Mouse (Mus musculus): Measurements from ENCODE around the gene Tgtp2.
"Not testable (repeated sequence)": the region's sequence is repeated elsewhere in the genome, so short reads cannot be mapped to it uniquely, and the experiment has no call there.

The Tgtp2 gene

DNA sequence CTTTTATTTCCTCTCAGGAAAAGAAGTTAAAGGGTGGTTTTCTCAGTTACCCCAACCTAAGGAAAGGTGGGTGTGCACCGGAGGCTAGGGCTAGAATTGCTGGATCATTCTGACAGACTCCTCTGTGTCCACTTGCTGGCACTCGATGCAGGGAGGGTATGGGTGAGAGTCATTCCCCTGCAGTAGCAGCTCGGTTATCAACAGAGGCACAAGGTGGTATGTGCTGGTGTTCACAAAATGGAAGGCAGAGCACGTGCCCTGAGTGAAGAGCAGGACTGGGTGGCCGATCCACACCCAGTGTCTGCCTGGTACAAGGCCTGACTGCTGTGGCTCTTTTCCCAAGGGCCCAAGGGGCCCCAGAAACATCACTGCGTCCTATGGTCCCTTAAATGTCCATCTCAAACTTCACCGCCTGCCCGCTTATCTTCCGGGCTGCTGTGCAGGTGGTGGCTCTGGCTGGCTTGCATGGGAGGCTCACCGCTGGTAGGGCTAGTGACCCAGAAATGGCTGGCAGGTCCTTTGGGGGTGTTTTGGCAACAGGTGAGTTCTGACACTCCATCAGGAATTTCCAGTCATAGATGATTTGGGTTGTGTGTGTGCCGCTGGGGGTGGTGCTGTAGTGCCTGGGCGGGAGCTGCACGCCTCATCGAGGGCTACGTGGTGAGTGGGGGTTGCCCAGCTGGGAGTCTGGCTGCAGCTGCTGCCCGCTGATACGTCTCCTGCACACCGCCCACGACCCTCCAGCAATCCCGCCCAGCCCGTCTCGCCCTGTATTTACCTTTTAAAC lies 24.0 kb upstream of the Tgtp2 start:
- in situ Hi-C loops (cut with MseI, MboI) = no loop called here

DNA sequence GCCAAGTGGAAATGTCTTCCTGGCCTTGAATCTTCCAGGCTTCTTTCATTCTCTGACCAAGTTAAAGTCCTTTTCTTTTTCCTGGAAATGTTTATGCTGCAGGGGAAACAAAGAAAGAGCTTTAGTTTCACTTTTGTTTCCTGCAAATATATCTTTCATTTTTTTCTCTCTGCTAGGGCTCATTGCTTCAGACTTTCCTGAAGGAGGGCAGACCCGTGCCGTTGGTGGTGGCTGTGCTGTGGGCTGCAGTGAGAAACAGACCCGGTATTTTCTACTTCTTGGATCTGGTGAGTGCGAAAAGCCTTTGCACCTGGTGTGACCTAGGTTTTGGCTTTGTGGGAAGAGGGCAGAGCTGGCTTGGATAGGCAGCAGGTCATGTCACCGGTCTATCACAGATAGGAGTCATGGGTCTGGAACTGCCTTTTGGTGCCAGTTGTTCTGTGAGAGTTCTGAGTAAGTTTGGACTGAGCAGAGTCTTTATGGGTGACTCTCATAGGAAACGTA lies 22.9 kb upstream of the Tgtp2 start:
- in situ Hi-C loops (cut with MseI, MboI) = no loop called here

DNA sequence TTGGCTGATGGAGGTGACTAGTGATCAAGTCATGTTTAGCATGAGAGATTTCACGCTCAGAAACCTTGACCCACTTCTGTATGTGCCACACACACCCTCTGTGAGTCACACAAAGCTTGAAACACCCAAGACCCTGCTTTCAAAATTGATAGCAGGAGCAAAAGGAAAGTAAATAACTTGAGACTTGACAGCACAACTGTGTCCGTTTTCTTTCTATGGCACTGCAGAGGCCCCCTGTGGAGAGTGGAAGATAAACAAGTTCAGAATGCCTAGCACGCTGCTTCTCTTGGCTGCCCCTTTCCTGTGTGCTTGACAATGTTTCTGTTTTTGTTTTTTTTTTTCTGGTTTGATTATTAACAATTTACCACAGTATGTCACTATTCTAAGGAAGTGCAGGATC lies 20.9 kb upstream of the Tgtp2 start:
- in situ Hi-C loops (cut with MseI, MboI) = no loop called here

DNA sequence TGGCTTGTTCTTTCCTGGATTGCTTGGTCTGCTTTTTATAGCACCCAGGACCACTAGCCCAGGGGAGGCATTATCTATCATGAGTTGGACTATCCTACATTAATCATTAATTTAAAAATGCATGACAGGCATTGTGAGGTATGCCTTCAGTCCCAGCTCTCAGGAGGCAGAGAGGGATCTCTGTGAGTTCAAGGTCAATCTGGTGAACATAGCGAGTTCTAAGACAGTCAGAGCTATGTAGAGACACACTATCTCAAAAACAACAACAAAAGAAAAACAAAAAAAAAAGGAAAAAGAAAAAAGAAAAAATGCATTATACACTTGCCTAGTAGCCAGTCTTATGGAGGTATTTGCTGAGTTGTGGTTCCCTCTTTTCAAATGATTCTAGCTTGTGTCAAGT lies 20.4 kb upstream of the Tgtp2 start:
- in situ Hi-C loops (cut with MseI, MboI) = no loop called here

DNA sequence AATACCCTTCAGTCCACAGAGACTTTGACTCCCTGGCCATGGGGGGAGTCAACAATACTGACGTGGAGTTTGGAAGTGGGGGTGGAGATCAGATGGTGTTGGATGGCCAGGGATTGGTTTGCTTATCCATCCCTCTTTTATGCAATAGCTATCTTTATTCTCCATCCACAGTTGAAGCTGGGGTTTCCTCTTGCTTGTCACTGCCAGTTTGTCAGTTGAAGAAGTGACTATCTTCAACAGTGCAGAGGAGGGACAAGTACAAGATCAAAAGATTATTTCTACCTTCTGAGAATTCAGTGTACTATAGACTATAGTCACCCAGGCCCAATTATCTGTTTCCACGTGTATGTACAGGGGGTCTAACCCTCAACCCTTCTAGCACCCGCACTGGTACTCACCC lies 19.8 kb upstream of the Tgtp2 start:
- in situ Hi-C loops (cut with MseI, MboI) = no loop called here

DNA sequence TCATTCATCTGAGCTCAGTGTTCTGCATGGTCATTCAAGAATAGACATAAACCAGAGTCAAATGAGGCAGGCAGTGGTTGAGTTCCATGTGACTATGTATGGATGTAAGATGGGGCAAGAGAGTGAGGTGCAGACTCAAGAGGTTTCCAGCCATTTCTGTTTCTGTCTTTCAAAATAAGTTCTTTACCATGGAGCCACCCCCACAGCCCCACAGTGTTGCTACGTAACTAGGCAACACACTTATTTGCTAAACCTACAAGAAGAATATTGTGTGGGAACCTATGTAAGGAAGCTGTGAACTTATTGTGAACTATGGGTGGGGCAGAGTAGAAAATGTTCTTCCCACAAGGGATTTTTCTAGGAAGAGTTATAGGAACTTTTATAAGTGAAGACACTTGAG lies 19.1 kb upstream of the Tgtp2 start:
- in situ Hi-C loops (cut with MseI, MboI) = no loop called here

DNA sequence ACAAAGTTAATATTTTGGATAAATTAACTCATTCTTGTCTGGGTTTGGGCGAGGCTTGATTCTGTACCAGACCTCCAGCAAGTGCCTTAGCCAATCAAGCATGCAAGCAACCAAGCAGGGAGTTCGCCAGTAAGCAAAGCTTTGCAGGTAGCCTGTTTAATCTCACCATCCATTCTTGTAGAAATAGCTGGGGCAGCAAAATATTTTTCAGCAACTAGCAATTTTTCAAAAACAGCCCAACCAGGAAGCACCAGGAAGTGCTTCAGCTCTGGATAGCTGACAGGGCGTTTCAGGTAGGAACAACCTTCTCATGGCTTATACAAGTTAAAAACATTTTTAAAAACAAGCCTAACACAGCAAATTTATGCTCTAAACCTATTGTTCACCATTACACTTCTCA lies 17.9 kb upstream of the Tgtp2 start:
- in situ Hi-C loops (cut with MseI, MboI) = no loop called here

DNA sequence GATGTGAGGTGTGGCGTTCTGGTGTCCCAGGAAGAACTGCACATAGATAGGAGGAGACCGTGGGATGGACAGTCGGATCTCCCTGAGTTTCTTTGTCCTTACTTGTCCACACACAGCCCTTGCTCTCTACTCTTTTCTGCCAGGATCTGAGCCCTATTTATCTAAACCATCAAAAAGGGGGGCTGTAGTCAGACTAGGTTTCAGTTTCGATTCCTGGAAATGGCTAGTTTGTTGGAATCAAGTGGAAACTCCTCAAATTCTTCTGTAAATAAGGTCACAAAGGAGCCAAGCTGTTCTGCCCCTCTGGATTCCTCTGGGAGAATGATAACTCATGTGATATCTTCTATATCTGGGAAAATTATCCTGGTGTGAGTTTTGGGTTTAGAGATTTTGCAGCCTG lies 17.4 kb upstream of the Tgtp2 start:
- in situ Hi-C loops (cut with MseI, MboI) = no loop called here

DNA sequence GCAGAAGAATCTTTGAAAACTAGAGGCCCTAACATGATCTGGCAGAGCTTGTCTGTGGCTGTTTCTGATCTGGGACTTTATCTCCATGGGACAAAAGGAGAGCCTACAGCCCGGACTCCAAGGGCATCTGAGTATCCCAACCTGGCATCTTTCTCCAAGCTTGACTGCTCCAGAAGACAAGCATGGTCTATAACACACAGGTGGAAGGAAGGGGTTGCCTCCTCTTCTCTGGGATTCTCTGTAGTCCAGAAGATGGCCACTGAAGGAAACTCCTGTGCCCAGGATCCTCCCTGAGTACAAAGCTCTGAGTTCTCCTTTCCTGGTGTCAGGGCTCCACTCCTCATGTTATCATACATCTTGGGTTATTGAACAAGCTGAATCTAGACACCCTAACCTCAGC lies 16.6 kb upstream of the Tgtp2 start:
- in situ Hi-C loops (cut with MseI, MboI) = no loop called here

DNA sequence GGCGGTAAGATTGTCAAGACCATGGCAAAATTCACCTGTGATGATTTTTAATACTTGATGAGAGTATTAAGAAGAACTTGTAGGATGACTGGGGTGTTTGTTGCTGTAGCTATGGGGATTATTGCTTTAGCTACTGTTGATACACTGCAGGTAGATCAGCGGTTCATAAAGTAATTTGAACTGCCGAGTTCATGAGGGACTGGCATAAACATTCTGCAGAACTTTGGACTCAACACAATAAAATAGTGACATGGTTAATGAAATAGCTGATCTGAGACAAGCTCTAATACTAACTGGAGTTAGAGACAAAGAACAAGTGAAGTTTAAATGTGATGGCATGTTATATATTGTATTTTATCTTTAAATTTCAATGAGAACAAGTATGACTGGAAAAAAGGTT lies 14.7 kb upstream of the Tgtp2 start:
- in situ Hi-C loops (cut with MseI, MboI) = loop anchor here (5.0 to 10.0 kb wide), 2 partner anchors 81 to 164 kb away; no protein-coding TSS in a partner anchor

DNA sequence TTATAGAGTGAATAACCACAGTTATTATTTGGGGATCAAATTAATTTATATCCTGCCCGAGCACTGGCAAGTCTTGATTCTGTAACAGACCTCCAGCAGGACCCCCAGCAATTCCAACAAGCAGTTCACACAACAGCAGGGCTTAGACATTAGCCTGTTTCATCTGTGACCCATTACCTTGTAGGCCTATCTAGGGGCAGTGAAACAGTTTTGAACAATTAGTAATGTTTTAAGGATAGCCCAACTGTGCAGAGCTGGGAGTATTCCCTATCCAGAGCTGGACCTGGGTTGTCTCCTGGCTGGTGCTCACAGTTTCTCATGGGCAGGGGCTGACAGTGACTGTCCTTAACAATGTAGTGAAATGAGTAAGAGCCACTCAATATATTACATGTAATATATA lies 13.0 kb upstream of the Tgtp2 start:
- in situ Hi-C loops (cut with MseI, MboI) = loop anchor here (5.0 to 10.0 kb wide), 2 partner anchors 80 to 162 kb away; no protein-coding TSS in a partner anchor

DNA sequence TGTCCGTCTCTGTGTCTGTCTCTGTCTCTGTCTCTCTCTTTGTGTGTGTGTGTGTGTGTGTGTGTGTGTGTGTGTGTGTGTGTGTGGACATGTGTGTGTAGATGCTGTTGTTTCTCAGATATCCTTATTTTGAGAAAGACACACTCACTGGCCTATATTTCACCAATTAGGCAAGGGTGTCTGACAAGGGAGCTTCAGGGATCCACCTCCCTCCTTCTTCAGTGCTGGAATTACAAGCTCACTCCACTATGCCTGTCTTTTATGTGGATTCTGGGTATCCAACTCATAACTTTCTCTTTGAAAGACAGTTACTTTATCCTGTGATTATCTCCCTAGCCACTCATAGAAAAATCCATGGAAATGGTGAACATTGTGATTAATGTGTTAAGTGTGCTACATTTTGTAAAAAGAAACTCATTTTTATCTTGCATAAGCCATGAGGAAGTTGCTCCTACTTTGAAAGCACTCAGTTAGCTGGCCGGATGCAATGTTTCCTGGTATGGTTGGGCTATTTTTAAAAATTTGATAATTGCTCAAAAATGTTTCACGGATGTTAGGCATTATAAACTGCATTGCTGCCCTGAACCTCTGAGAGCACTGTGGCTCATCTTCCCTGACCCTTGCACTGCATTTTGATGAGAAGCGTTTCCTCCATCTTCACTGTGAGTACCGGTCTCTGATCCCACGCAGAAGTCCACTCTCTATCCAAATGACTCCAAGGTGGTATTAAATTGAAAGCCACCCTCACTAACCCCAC lies 12.2 kb upstream of the Tgtp2 start, which contains the start of gene Ifi47:
Ifi47 (plus strand) TSS at position 587 of the 757 bp plus-strand sequence.
- in situ Hi-C loops (cut with MseI, MboI) = loop anchor here (5.0 to 10.0 kb wide), 2 partner anchors 79 to 161 kb away; no protein-coding TSS in a partner anchor

DNA sequence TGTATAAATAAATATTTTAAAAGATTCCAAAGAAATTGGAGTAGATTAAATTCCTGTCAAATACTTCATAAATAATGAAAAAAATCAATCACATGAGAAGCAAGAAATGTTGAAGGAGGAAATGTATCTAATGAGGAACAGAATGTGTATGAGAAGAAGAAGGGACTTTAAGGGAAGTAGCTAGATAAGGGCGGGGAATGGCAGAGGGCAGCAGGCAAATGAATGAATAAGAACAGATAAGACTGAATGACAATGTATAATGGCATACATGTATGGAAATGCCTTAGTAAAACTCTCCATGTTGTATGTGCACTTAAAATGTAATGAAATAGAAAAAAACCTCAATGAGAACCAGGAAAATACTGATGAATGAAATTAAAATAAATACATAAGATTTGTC lies 4.4 kb upstream of the Tgtp2 start:
- in situ Hi-C loops (cut with MseI, MboI) = loop anchor here in 1 of 2 experiments (5.0 kb wide), 1 partner anchor 71 kb away; no protein-coding TSS in a partner anchor

DNA sequence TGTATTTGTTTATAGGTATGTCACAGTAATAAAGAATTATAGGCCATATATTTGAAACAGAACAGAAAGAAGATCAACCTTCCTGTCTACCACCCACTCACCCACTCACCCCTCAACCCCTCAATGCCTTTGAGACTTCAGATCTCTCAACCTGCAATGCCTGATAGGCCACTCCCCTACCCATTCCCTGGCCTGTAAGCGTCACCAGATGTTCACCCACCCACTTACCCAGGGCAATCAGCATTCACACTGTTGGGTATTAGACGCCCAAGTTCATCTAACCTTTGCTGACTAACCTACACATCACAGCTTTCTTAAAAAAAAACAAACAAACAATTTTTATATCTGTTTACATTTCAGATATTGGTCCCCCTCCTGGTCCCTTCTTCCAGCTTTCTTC lies 2.1 kb downstream of the Tgtp2 start:
- in situ Hi-C loops (cut with MseI, MboI) = not testable (repeated sequence)

DNA sequence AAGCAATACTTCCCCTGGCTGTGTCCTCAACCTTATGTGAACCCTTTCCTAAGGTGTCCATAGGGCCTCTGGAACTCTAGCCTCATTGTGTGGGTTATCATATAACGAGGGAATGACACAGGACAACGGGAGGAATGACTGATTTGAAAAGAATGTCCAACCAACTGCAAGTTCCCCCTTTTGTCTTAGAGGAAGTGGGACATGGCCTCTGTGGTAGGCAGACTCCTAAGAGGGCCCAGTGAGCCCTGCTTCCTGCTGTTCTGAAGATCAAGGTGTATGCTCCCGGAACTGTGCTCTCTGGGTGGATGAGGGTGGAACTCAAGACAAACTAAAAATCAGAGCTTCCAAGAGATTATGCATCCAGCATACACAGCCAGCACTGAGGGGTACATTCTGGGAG lies 3.9 kb downstream of the Tgtp2 start:
- in situ Hi-C loops (cut with MseI, MboI) = not testable (repeated sequence)

DNA sequence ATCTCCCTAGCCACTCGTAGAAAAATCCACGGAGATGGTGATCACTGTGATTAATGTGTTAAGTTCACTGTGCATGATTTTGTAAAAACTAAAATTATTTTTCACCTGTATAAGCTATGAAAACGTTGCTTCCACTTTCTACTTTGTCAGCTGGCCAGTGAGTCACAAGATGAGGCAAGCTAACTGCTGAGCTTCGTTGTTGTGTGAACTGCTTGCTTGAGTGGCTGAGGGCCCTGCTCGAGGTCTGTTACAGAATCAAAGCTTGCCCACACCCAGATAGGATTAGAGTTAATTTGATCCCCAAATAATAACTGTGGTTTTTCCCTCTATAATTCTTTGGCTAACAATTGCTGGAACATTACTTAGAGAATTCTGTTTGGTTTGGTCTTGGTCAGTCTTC lies 12.1 kb downstream of the Tgtp2 start:
- in situ Hi-C loops (cut with MseI, MboI) = not testable (repeated sequence)

DNA sequence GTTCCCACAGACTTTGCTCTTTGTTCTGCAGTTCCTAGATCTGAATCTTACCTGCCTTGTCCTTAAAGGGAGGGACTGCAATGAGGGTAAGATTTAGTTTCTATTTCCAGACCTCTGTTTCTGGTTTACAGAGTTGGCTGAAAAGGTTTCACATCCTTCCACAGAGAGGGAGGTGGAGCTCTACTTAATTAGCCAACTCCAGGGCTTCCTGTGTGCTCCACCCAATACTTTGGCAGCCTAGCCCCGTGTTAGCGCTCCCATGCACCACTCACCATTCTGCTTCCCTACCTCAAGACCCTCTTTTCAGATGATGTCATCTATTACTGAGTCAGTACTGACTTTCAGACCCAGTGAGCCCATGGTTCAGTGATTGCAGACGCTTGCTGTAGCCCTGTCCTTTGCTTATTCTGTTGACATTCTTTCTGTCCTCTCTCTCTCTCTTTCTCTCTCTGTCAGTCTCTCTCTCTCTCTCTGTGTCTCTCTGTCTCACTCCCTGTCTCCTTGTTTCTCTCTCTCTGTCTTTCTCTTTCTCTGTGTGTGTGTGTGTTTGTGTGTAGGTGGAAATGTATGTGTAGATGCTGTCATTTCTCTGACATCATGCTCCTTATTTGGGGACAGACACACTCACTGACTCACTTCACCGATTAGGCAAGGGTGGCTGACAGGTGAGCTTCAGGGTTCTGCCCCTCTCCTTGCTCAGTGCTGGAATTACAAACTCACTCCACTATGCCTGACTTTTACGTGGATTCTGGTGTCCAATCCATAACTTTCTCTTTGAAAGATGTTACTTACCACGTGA lies 12.7 kb downstream of the Tgtp2 start, which contains the start of gene 9930111J21Rik2:
9930111J21Rik2 (minus strand) TSS at position 150 of the 799 bp plus-strand sequence.
- in situ Hi-C loops (cut with MseI, MboI) = not testable (repeated sequence)

DNA sequence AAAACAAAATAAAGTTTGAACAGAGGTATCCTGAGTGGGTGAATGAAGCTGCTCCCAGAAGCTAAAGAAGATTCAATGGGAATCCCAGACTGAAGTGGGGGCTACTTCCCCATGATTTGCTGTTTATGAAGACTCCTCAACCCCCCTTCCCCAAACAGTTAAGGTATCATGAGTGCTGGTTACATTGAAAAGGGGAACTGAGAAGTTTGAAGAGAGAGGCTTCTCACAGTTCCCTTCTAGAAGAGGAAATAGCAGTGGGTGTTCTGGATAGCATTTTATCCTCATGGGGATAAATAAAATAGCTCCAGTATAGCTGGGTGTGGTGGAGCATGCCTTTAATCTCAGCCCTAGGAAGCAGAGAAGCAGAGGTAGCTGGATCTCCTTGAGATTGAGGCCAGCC lies 13.9 kb downstream of the Tgtp2 start:
- in situ Hi-C loops (cut with MseI, MboI) = not testable (repeated sequence)

DNA sequence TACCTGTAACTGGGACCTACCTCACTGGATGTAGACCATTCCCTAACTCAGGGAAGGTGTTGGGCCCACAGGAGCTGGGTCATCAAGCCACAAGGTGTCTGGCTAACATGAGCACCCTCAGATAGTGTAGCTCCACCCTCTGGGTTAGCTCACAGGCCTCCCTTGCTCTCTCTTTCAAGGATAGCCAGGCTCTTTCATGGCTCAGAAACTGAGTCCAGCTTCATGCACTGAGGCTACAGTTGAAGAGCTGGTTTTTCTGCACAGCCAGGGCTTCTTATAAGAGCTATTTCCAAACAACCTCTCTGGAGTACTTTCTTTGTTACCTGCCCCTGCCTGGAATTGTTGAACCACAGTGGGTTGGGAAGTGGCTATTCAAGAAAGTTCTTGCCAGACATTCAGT lies 51.9 kb downstream of the Tgtp2 start:
- in situ Hi-C loops (cut with MseI, MboI) = not testable (repeated sequence)
